Mouse (Mus musculus) CD4-positive naive resting alpha-beta T cell, adult 57 days (primary cell): ENCODE measurements around the gene Dglucy. TPM values are rescaled to one million over a fixed set of nuclear protein-coding genes. Genes with fewer than 3 reads are reported as not detected.

Experiments
- total RNA-seq: library from RNA; stranded (reverse); gene quantifications from one replicate; pipeline ENCODE4 v1.2.4, GENCODE M21; 2023

The Dglucy gene
- total RNA-seq: 16.0 TPM

GRCm38 (mm10) chr12:100778934-100779865, at the start of gene Dglucy:
TSS of gene Dglucy (plus strand) at chr12:100779057.

GRCm38 (mm10) chr12:100907598-100908297, 128.9 kb downstream of the Dglucy start, which contains the start of gene Gpr68:
TSS of gene Gpr68 (minus strand) at chr12:100908198.

Other genes with a start within 250 kb of the Dglucy start
- gene Rps6ka5, start 52.1 kb upstream of the Dglucy start, total RNA-seq: 21.1 TPM
- 54.7 TPM for gene Gpr68, start 129.1 kb downstream of the Dglucy start, total RNA-seq
- 437 TPM for gene Ccdc88c, start 250.0 kb downstream of the Dglucy start, total RNA-seq